Mouse (Mus musculus) embryo, embryonic 10 days (tissue): ENCODE measurements at regions not wholly inside any gene's neighbourhood (a gene's known extent, or its start where the extent isn't known, plus 50 kb on each side); places are given as distances from the start of the nearest gene placed in this dataset.

Source experiments
- DNase-seq: peaks from one replicate; pipeline ENCODE4 v3.0.0-alpha.2; 2015; ENCODE audit warnings: low spot score

GRCm38 (mm10) chr16:87295727-87296126 is 58.3 kb upstream of the N6amt1 start:
- DNase-seq, result no peak

GRCm38 (mm10) chr16:87292826-87293225 is 61.2 kb upstream of the N6amt1 start:
- no peak for DNase-seq

GRCm38 (mm10) chr16:87291716-87292115 is 62.3 kb upstream of the N6amt1 start:
- DNase-seq, result no peak

- DNase-seq, result no peak
These were observed 68.3 kb upstream of the N6amt1 start for GRCm38 (mm10) chr16:87285639-87286038.

- peak; percentile 56 for DNase-seq
These were observed 69.0 kb upstream of the N6amt1 start for GRCm38 (mm10) chr16:87284835-87285510.

GRCm38 (mm10) chr16:87278518-87278917 is 75.5 kb upstream of the N6amt1 start:
- no peak for DNase-seq

- DNase-seq, result no peak
These were observed 81.6 kb upstream of the N6amt1 start for GRCm38 (mm10) chr16:87272363-87272762.

GRCm38 (mm10) chr16:87267954-87268804 is 85.8 kb upstream of the N6amt1 start:
- no peak for DNase-seq

- DNase-seq, result no peak
These were observed 86.5 kb upstream of the N6amt1 start for GRCm38 (mm10) chr16:87267517-87267916.

- DNase-seq, result no peak
These were observed 90.4 kb upstream of the N6amt1 start for GRCm38 (mm10) chr16:87263571-87263970.

GRCm38 (mm10) chr16:87263041-87263440 is 90.9 kb upstream of the N6amt1 start:
- no peak for DNase-seq

- no peak for DNase-seq
These were observed 91.5 kb upstream of the N6amt1 start for GRCm38 (mm10) chr16:87262497-87262896.

- no peak for DNase-seq
These were observed 92.5 kb upstream of the N6amt1 start for GRCm38 (mm10) chr16:87261527-87261926.

- DNase-seq, result no peak
These were observed 99.2 kb upstream of the N6amt1 start for GRCm38 (mm10) chr16:87254736-87255135.

GRCm38 (mm10) chr16:87250531-87250930 is 103.5 kb upstream of the N6amt1 start:
- DNase-seq, result no peak

GRCm38 (mm10) chr16:87249903-87250302 is 104.1 kb upstream of the N6amt1 start:
- DNase-seq, result peak; percentile 60

GRCm38 (mm10) chr16:87248501-87249030 is 105.4 kb upstream of the N6amt1 start:
- peak; percentile 86 for DNase-seq

GRCm38 (mm10) chr16:87245933-87246791 is 107.8 kb upstream of the N6amt1 start:
- peak; percentile 75 for DNase-seq

- DNase-seq, result no peak
These were observed 108.5 kb upstream of the N6amt1 start for GRCm38 (mm10) chr16:87245441-87245840.

- no peak for DNase-seq
These were observed 112.0 kb upstream of the N6amt1 start for GRCm38 (mm10) chr16:87242027-87242426.

GRCm38 (mm10) chr16:87239105-87239504 is 114.9 kb upstream of the N6amt1 start:
- DNase-seq, result no peak

GRCm38 (mm10) chr16:87234199-87234598 is 119.8 kb upstream of the N6amt1 start:
- no peak for DNase-seq
